Mouse (Mus musculus): ENCODE measurements around the gene Fstl4.

DNA sequence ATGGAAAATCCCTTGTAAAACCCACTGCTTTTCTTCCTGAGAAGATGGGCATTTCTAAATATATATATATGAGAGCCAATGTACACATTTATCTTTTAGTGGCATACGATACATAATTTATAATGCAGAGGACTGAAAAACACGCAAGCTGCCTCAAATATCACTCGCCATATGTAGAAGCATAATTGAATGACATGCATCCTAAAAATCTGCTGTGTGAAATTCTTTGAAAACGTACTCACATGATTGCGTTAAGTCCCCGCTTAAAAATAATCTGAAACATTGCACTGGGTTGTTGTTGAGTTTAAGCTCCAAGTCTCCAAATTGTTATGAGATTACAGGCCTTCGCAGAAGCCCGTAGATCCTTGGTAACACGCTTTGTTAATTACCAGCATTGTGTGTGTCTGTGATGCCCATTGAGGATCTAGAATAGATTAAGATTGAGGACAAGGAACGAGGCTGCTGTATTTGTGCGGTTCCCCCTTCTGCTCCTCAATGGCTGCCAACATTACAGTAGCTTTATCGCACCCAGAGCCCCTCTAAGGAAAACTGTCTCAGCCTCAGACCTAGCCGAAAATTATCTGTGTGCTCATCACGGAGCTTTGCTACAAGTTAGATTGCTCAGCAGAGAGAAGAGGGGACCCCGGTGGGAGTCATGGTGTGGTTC lies 108.5 kb downstream of the Fstl4 start:
- no peak for TF ChIP-seq CTCF (IDR thresholded peaks at IDR 0.05; ENCODE audit: borderline replicate concordance, control insufficient read depth, extremely low read depth, insufficient read depth, low read length, poor library complexity)
- no peak for TF ChIP-seq POLR2A (IDR thresholded peaks at IDR 0.05; ENCODE audit: control insufficient read depth, extremely low read depth, insufficient read depth, low read length, poor library complexity)

All from thymus, adult 2 months (tissue).